Mouse (Mus musculus): Measurements from ENCODE around the gene Zfp61. TPM values are rescaled to one million over a fixed set of nuclear protein-coding genes. Genes with fewer than 3 reads are reported as not detected.
"Not testable (repeated sequence)": the region's sequence is repeated elsewhere in the genome, so short reads cannot be mapped to it uniquely, and the experiment has no call there.

Gene Zfp61
- polyA plus RNA-seq, 1 experiment from 2014 or later, result 48.6 TPM

DNA sequence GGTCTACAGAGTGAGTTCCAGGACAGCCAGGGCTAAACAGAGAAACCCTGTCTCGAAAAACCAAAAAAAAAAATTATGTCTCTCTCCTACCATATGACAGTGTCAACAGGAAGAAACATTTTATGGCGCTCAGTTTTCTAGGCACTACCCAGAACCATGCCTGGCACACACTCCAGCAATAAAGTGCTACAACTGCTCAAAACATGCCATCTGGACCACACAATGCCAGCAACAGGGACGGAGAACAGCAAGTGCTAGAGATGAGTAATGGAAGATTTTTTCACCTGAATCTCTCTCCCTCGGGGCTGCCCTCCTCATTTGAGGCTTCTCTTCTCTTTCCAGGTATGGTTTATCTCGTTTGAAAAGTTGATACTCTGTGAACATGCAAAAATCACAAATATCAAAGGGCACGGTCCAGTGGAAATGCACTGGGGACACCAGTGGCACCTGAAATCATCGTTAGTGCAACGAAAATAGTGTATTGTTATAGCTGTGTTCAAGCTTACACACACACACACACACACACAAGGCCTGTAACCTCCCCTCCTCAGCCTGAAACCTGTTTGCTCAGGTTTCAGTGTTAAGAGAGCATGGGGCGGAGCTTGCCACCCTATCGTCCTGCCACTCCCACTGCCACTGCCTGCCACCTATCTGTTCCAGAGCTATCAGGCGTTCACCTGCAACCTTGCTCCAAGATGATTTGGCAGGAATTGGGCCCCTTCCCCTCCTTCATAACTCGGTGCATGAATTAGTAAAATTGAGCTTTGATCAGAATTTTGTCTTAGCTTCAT is 7.8 kb downstream of the Zfp61 start:
- Histone ChIP-seq H3K9ac (no peak overlapping the region), H3K4me3 (no peak overlapping the region), H3K27me3 (replicated peaks) (no peaks in the 10 kb centered on the region), H3K4me1 (peaks cover 9% of the 10 kb centered on the region), H3K36me3 (replicated peaks) (peaks cover 61% of the 10 kb centered on the region), H3K9me3 (no peaks in the 10 kb centered on the region), H3K27ac (no peak overlapping the region), H3K4me2 (no peak overlapping the region)
- WGBS, result 89% methylated on average over 12 of the region's 12 CpGs
- no peak for ATAC-seq (replicated peaks)

DNA sequence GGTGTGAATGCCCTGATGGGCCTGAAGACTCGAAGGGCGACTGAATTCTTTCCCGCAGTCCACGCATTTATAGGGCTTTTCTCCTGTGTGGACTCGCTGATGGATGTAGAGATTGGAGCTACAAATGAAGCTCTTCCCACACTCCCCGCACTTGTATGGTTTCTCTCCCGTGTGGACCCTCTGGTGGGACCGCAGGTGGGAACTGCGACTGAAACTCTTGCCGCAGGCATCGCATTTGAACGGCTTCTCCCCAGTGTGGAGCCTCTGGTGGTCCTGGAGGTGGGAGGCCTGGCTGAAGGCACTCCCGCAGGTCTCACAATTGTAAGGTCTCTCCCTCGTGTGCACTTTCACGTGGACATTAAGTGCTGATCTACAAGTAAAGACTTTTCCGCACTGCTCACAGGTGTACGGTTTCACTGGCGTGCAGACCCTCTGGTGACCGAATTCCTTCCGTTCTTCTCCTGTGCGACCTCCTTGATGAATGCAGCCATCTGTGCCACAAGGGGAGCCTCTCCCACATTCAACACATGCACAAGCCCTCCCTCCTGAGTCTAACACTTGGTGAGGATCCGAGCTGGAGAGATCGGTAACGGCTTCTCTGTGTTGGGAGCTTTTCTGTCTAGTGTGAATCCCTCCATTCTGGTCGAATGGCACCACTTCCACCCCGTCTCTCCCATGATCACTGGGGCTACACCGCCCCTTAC is 9.5 kb downstream of the Zfp61 start:
- H3K4me3 ChIP-seq, result no peak overlapping the region
- 93% methylated on average over 27 of the region's 27 CpGs for WGBS
- H3K4me2 ChIP-seq, result no peak overlapping the region
- no peaks in the 10 kb centered on the region for H3K9me3 ChIP-seq
- H3K9ac ChIP-seq, result no peak overlapping the region
- no peaks in the 10 kb centered on the region for H3K27me3 ChIP-seq (replicated peaks)
- H3K27ac ChIP-seq, result no peak overlapping the region
- no peaks in the 10 kb centered on the region for H3K4me1 ChIP-seq
- H3K36me3 ChIP-seq (replicated peaks), result peaks cover 66% of the 10 kb centered on the region
- ATAC-seq (replicated peaks), result no peak

DNA sequence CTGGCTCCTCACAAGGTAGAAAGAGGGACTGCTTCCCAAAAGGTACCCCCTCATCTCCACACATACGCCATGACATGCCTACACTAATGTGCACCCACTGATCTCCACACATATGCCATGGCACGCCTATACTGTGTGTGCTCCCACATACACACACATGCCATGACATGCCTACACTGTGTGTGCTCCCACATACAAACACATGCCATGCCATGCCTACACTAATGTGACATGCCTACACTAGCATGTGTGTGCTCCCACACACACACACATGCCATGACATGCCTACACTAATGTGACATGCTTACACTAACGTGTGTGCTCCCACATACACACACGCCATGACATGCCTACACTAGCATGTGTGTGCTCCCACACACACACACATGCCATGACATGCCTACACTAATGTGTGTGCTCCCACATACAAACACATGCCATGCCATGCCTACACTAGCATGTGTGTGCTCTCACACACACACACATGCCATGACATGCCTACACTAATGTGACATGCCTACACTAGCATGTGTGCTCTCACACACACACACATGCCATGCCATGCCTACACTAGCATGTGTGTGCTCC is 10.8 kb downstream of the Zfp61 start:
- Histone ChIP-seq H3K4me3 (no peak overlapping the region), H3K27ac (no peak overlapping the region), H3K4me1 (no peaks in the 10 kb centered on the region), H3K9ac (no peak overlapping the region), H3K27me3 (replicated peaks) (no peaks in the 10 kb centered on the region), H3K36me3 (replicated peaks) (peaks cover 53% of the 10 kb centered on the region), H3K4me2 (no peak overlapping the region), H3K9me3 (no peaks in the 10 kb centered on the region)
- ATAC-seq (replicated peaks), result no peak
- 97% methylated on average over 4 of the region's 4 CpGs for WGBS

DNA sequence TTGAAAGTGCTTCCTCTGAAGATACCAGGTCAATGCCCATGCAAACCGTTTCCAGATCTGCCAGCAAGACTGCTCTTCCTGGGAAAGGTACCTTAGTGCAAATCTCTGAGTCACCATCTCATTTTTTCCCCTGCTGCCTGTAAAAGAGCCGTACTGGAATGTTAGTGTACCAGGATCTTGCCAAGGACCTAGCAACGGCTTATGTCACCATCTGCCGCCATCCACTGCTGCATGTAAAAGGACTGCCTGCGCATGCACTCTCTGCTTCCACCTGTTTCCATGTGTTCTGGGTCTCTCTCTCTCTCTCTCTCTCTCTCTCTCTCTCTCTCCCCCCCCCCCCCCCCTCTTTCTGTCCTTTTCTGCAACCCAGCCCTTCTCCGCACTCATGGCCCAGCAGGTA is 12.5 kb downstream of the Zfp61 start:
- Histone ChIP-seq H3K9me3 (no peaks in the 10 kb centered on the region), H3K4me1 (no peaks in the 10 kb centered on the region), H3K36me3 (replicated peaks) (peaks cover 48% of the 10 kb centered on the region), H3K4me2 (no peak overlapping the region), H3K9ac (no peak overlapping the region), H3K27me3 (replicated peaks) (no peaks in the 10 kb centered on the region), H3K27ac (no peak overlapping the region), H3K4me3 (no peak overlapping the region)
- no peak for ATAC-seq (replicated peaks)
- WGBS, result 89% methylated on average over 6 of the region's 6 CpGs

DNA sequence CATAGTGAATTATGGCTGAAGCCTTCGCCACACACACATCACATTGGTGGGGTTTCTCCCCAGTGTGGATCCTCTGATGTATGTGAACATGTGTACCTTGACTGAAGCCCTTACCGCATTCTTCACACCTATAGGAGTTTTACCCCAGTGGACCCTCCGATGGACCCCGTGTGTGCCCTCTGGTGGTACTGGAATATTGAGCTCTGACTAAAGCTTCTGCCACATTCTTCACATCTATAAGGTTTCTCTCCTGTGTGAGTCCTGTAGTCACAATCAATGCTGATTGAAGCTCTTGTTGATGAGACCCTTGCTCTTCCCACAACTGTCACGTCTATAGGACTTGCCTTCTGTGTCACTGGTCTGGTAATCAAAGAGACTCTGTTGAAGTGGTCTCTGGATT is 13.4 kb downstream of the Zfp61 start:
- ATAC-seq (replicated peaks), result no peak
- 83% methylated on average over 5 of the region's 5 CpGs for WGBS
- H3K27me3 ChIP-seq (replicated peaks), result no peaks in the 10 kb centered on the region
- H3K4me3 ChIP-seq, result no peak overlapping the region
- peaks cover 42% of the 10 kb centered on the region for H3K36me3 ChIP-seq (replicated peaks)
- no peaks in the 10 kb centered on the region for H3K4me1 ChIP-seq
- no peak overlapping the region for H3K4me2 ChIP-seq
- H3K27ac ChIP-seq, result no peak overlapping the region
- no peaks in the 10 kb centered on the region for H3K9me3 ChIP-seq
- H3K9ac ChIP-seq, result no peak overlapping the region

DNA sequence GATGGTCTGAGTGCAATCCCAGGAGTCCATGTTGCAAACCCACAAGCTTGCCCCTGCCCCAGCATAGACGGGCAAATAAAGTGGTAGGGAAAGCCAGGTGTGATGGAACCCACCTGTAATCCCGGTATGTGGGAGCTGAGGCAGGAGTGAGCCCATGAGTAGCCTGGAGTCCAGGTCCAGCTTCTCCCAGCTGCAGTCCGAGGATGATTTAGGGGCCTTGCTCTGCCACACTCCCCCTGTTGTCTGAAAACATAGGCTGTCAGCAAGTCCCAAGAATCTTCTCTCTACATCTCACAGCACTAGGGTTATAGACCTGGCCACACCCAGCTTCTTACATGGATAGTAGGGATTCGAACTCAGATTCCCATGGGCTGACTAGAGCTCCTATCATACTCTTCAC is 14.1 kb downstream of the Zfp61 start:
- no peaks in the 10 kb centered on the region for H3K9me3 ChIP-seq
- ATAC-seq (replicated peaks), result no peak
- no peak overlapping the region for H3K27ac ChIP-seq
- no peaks in the 10 kb centered on the region for H3K4me1 ChIP-seq
- H3K4me3 ChIP-seq, result no peak overlapping the region
- no peak overlapping the region for H3K9ac ChIP-seq
- WGBS, result 83% methylated on average over 4 of the region's 4 CpGs
- H3K27me3 ChIP-seq (replicated peaks), result no peaks in the 10 kb centered on the region
- H3K4me2 ChIP-seq, result no peak overlapping the region
- peaks cover 34% of the 10 kb centered on the region for H3K36me3 ChIP-seq (replicated peaks)

DNA sequence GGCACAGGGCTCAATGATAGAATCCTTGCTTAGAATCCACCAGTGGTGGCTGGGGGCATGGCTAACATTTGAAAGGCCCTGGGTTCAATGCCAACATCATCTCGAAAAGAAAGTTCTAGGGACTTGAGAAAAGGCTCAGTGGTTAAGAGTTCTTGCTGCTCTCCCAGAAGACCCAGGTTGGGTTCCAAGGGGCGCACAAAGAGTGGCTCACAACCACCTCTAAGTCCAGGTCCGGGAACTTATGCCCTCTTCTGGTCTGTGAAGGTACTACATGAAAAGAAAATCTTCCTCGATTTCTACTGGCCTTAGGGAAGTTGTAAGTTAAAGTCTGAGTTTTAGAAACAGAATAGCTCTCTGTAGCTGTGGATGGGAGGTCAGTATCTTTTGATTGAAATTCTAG is 14.9 kb downstream of the Zfp61 start:
- no peak overlapping the region for H3K9ac ChIP-seq
- H3K27me3 ChIP-seq (replicated peaks), result no peaks in the 10 kb centered on the region
- peaks cover 26% of the 10 kb centered on the region for H3K36me3 ChIP-seq (replicated peaks)
- 52% methylated on average over 4 of the region's 4 CpGs for WGBS
- no peak overlapping the region for H3K4me2 ChIP-seq
- no peak for ATAC-seq (replicated peaks)
- no peaks in the 10 kb centered on the region for H3K4me1 ChIP-seq
- no peak overlapping the region for H3K27ac ChIP-seq
- H3K4me3 ChIP-seq, result no peak overlapping the region
- no peaks in the 10 kb centered on the region for H3K9me3 ChIP-seq

DNA sequence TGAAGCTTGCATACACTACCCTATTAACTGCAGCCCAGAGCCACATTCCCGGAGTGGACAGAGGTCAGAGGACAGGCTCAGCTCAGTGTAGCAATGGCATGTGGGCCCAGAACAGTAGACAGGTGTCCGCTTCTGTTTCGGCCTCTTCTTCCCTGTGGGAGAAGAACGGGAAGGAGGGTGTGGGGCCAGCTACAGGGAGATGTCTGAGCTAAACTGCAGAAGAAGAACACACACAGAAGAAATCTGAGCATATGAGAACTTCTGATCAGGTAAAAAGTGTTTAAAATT is 20.2 kb downstream of the Zfp61 start:
- Histone ChIP-seq H3K9ac (no peak overlapping the region), H3K4me1 (no peaks in the 10 kb centered on the region)

DNA sequence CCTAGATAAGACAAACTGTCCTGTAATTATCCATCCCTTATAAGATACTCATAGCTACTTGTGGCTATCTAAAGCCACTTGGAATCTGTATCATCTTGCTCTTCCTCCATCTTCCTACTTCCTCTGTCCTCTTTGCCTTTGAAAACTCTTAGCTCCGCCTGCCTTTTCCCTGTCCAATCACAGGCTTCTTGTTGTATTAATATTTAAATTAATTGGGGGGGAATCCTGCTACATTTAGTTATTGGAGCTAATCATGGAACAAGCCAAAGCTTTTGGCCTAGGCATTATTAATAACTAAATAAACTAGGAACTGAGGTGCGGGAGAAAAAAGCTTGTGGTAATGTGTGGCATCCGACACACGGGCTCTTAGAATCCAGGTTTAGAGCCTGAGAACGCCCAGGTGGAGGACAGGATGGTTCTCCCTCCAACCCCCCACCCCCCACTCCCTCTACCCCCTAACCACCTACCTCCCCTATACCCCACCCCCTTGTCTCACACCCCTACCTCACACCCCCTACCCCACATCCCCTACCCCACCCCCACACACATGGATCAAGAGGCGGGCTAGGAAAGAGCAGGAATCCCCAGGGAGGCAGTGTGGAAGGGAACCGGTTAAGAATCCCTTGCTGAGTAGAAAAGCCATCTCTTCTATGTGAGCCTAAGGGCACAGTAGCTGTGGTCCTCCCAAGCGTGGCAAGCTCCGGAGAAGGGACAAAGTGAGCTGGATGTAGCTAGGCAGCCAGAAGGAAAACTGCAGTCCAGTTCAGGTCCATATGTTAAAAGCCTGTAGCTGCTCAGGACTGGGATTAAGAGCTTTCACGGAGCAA is 20.8 kb downstream of the Zfp61 start:
- no peak overlapping the region for H3K4me3 ChIP-seq
- H3K27ac ChIP-seq, result no peak overlapping the region
- H3K4me2 ChIP-seq, result no peak overlapping the region
- H3K4me1 ChIP-seq, result no peaks in the 10 kb centered on the region
- H3K27me3 ChIP-seq (replicated peaks), result no peaks in the 10 kb centered on the region
- no peak overlapping the region for H3K9ac ChIP-seq
- peaks cover 8% of the 10 kb centered on the region; the same call in 1 of the 2 replicates for H3K36me3 ChIP-seq (replicated peaks)
- WGBS, result 49% methylated on average over 10 of the region's 10 CpGs
- H3K9me3 ChIP-seq, result no peaks in the 10 kb centered on the region
- ATAC-seq (replicated peaks), result no peak

More for the DNA sequence above, 20.2 kb downstream of the Zfp61 start:
- Histone ChIP-seq H3K27me3 (replicated peaks) (no peaks in the 10 kb centered on the region), H3K4me3 (no peak overlapping the region), H3K27ac (no peak overlapping the region), H3K36me3 (replicated peaks) (peaks cover 6% of the 10 kb centered on the region; the same call in 1 of the 2 replicates), H3K9me3 (no peaks in the 10 kb centered on the region), H3K4me2 (no peak overlapping the region)
- no peak for ATAC-seq (replicated peaks)
- WGBS, result 44% methylated on average over 4 of the region's 4 CpGs

DNA sequence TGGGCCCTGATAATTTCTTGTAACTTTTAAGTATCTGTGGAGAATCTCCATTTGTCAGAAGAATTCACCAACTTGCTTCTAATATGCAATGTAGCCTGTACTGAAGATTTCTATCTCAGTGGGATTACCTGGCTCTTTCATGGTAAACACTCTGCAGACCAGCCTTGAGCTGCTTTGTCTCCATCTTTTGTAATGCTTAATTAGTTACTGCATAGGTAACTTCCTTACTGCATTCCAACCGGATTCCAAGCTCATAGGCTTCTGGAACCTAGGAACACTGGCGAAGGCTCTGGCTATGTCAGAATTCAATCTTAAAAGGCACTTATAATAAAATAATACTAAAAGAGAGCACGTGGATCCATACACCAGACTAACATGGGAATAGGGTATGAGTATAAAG is 22.3 kb downstream of the Zfp61 start:
- H3K9ac ChIP-seq; H3K4me3 ChIP-seq; ATAC-seq (replicated peaks); H3K4me2 ChIP-seq; H3K27ac ChIP-seq; H3K27me3 ChIP-seq (replicated peaks); H3K9me3 ChIP-seq; H3K4me1 ChIP-seq: not testable (repeated sequence)
- 89% methylated on average over 3 of the region's 3 CpGs for WGBS
- peaks cover 18% of the 10 kb centered on the region for H3K36me3 ChIP-seq (replicated peaks)

DNA sequence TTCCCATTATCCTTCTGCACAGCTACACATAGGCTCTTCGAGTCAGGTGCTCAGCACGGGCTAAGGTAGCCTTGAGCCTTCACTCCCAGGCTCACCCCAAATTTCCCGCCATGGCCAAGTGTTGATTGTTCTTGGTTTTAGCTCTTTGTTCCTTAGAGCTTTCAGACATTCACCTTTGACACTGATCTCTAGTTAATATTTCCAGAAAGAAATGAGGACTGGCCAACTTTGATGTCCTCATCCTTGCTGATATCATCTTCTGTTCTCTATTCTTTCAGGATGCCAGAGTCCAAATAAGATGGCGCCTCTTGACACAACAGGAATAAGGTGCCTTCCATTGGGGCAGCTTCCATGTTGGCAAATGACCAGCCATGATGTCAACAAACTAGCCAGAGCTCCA is 26.6 kb downstream of the Zfp61 start:
- ATAC-seq (replicated peaks), result no peak
- H3K4me2 ChIP-seq, result no peak overlapping the region
- H3K27ac ChIP-seq, result no peak overlapping the region
- 91% methylated on average over 4 of the region's 4 CpGs for WGBS
- H3K9ac ChIP-seq, result no peak overlapping the region
- H3K27me3 ChIP-seq (replicated peaks), result no peaks in the 10 kb centered on the region
- no peak overlapping the region for H3K4me3 ChIP-seq
- H3K9me3 ChIP-seq, result no peaks in the 10 kb centered on the region
- H3K4me1 ChIP-seq, result peaks cover 12% of the 10 kb centered on the region
- H3K36me3 ChIP-seq (replicated peaks), result peaks cover 18% of the 10 kb centered on the region

DNA sequence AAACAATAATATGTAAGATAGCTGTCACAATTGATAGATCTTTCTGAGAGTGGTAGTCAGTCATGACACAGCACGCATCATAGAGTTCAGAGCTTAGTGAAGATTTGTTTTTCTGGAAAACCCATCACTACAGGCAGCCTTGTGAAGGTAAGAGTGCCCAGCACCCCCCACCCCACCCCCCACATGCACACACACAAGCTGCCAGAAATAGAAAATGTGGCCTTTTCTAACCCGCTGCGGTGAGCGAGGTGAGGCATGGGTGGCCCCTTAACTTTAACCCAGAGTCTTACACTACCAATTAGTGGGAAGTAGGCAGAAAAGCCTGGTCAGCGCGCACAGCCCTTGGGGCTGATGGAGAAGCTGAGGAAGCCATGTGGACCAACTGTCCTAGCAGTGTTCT is 29.8 kb downstream of the Zfp61 start:
- Histone ChIP-seq H3K27ac (no peak overlapping the region), H3K4me3 (no peak overlapping the region), H3K27me3 (replicated peaks) (no peaks in the 10 kb centered on the region), H3K9me3 (no peaks in the 10 kb centered on the region), H3K4me1 (peaks cover 12% of the 10 kb centered on the region), H3K9ac (no peak overlapping the region), H3K4me2 (peak overlapping the region; percentile 94; the same call in 1 of the 2 replicates), H3K36me3 (replicated peaks) (peaks cover 14% of the 10 kb centered on the region)
- no peak for ATAC-seq (replicated peaks)
- WGBS, result 98% methylated on average over 6 of the region's 6 CpGs
